Mouse (Mus musculus): Measurements from ENCODE around the gene Paics. TPM values are rescaled to one million over a fixed set of nuclear protein-coding genes. Genes with fewer than 3 reads are reported as not detected.
"Not testable (repeated sequence)": the region's sequence is repeated elsewhere in the genome, so short reads cannot be mapped to it uniquely, and the experiment has no call there.

Paics gene
- polyA plus RNA-seq, 1 experiment from 2014 or later = 223 TPM

GRCm38 (mm10) chr5:76952112-76953040 is 1.3 kb downstream of the Paics start:
- Histone ChIP-seq H3K9ac (peak overlapping the region; percentile 64), H3K4me3 (replicated peaks) (peak overlapping the region; percentile 78), H3K4me1 (peaks cover 26% of the 10 kb centered on the region), H3K9me3 (replicated peaks) (no peaks in the 10 kb centered on the region), H3K27me3 (no peaks in the 10 kb centered on the region), H3K36me3 (peaks cover 19% of the 10 kb centered on the region), H3K27ac (replicated peaks) (peak overlapping the region; percentile 87), H3K4me2 (replicated peaks) (peak overlapping the region; percentile 85)
- WGBS = 7% methylated on average over 7 of the region's 7 CpGs
- no peak for ATAC-seq (ENCODE audit: insufficient number of reproducible peaks, low FRiP score, low TSS enrichment, low read depth)

- Histone ChIP-seq H3K27ac (replicated peaks) (no peak overlapping the region), H3K4me1 (peaks cover 26% of the 10 kb centered on the region), H3K9me3 (replicated peaks) (no peaks in the 10 kb centered on the region), H3K4me2 (replicated peaks) (no peak overlapping the region), H3K4me3 (replicated peaks) (no peak overlapping the region), H3K36me3 (peaks cover 33% of the 10 kb centered on the region), H3K9ac (no peak overlapping the region), H3K27me3 (no peaks in the 10 kb centered on the region)
- WGBS = 73% methylated on average over 3 of the region's 3 CpGs
- ATAC-seq (ENCODE audit: insufficient number of reproducible peaks, low FRiP score, low TSS enrichment, low read depth) = no peak
Observed at GRCm38 (mm10) chr5:76953794-76954193, 2.7 kb downstream of the Paics start.

GRCm38 (mm10) chr5:76954271-76954900 is 3.3 kb downstream of the Paics start:
- Histone ChIP-seq H3K27ac (replicated peaks) (no peak overlapping the region; the same call in 1 of the 2 replicates), H3K36me3 (peaks cover 37% of the 10 kb centered on the region), H3K9me3 (replicated peaks) (no peaks in the 10 kb centered on the region), H3K27me3 (no peaks in the 10 kb centered on the region), H3K4me1 (peaks cover 25% of the 10 kb centered on the region), H3K9ac (no peak overlapping the region), H3K4me2 (replicated peaks) (no peak overlapping the region), H3K4me3 (replicated peaks) (no peak overlapping the region)
- ATAC-seq (ENCODE audit: insufficient number of reproducible peaks, low FRiP score, low TSS enrichment, low read depth) = no peak
- 87% methylated on average over 6 of the region's 6 CpGs for WGBS

GRCm38 (mm10) chr5:76955474-76955873 is 4.4 kb downstream of the Paics start:
- H3K27me3 ChIP-seq = no peaks in the 10 kb centered on the region
- peaks cover 15% of the 10 kb centered on the region for H3K4me1 ChIP-seq
- no peak overlapping the region for H3K4me3 ChIP-seq (replicated peaks)
- H3K4me2 ChIP-seq (replicated peaks) = no peak overlapping the region
- H3K36me3 ChIP-seq = peaks cover 43% of the 10 kb centered on the region
- no peak for ATAC-seq (ENCODE audit: insufficient number of reproducible peaks, low FRiP score, low TSS enrichment, low read depth)
- H3K9me3 ChIP-seq (replicated peaks) = no peaks in the 10 kb centered on the region
- H3K27ac ChIP-seq (replicated peaks) = no peak overlapping the region
- 72% methylated on average over 4 of the region's 4 CpGs for WGBS
- H3K9ac ChIP-seq = no peak overlapping the region

GRCm38 (mm10) chr5:76957954-76958353 is 6.8 kb downstream of the Paics start:
- 94% methylated on average over 1 of the region's 1 CpGs for WGBS

GRCm38 (mm10) chr5:76959587-76959986 is 8.5 kb downstream of the Paics start:
- Histone ChIP-seq H3K27me3 (no peaks in the 10 kb centered on the region), H3K27ac (replicated peaks) (no peak overlapping the region), H3K9ac (no peak overlapping the region), H3K36me3 (peaks cover 70% of the 10 kb centered on the region), H3K4me2 (replicated peaks) (no peak overlapping the region), H3K4me1 (0 out of 2 replicates have a peak, but pooled peaks cover 4% of the 10 kb centered on the region), H3K4me3 (replicated peaks) (no peak overlapping the region), H3K9me3 (replicated peaks) (no peaks in the 10 kb centered on the region)
- WGBS = 75% methylated on average over 5 of the region's 5 CpGs
- ATAC-seq (ENCODE audit: insufficient number of reproducible peaks, low FRiP score, low TSS enrichment, low read depth) = no peak

More at GRCm38 (mm10) chr5:76957954-76958353, 6.8 kb downstream of the Paics start:
- Histone ChIP-seq H3K4me3 (replicated peaks) (no peak overlapping the region), H3K4me1 (0 out of 2 replicates have a peak, but pooled peaks cover 6% of the 10 kb centered on the region), H3K36me3 (peaks cover 59% of the 10 kb centered on the region), H3K4me2 (replicated peaks) (no peak overlapping the region), H3K9me3 (replicated peaks) (no peaks in the 10 kb centered on the region), H3K27ac (replicated peaks) (no peak overlapping the region), H3K9ac (no peak overlapping the region), H3K27me3 (no peaks in the 10 kb centered on the region)
- ATAC-seq (ENCODE audit: insufficient number of reproducible peaks, low FRiP score, low TSS enrichment, low read depth) = no peak

- 62% methylated on average over 11 of the region's 11 CpGs for WGBS
Observed at GRCm38 (mm10) chr5:76962545-76962944, 11.4 kb downstream of the Paics start.

GRCm38 (mm10) chr5:76964651-76965050 is 13.5 kb downstream of the Paics start:
- Histone ChIP-seq H3K4me1 (no peaks in the 10 kb centered on the region), H3K4me2 (replicated peaks) (no peak overlapping the region), H3K9ac (no peak overlapping the region), H3K4me3 (replicated peaks) (no peak overlapping the region), H3K36me3 (peaks cover 71% of the 10 kb centered on the region), H3K27ac (replicated peaks) (no peak overlapping the region), H3K27me3 (no peaks in the 10 kb centered on the region), H3K9me3 (replicated peaks) (no peaks in the 10 kb centered on the region)
- ATAC-seq (ENCODE audit: insufficient number of reproducible peaks, low FRiP score, low TSS enrichment, low read depth) = no peak
- WGBS = 89% methylated on average over 3 of the region's 3 CpGs

More at GRCm38 (mm10) chr5:76962545-76962944, 11.4 kb downstream of the Paics start:
- no peak overlapping the region for H3K27ac ChIP-seq (replicated peaks)
- no peak overlapping the region for H3K4me3 ChIP-seq (replicated peaks)
- no peaks in the 10 kb centered on the region for H3K27me3 ChIP-seq
- peaks cover 71% of the 10 kb centered on the region for H3K36me3 ChIP-seq
- no peak overlapping the region for H3K4me2 ChIP-seq (replicated peaks)
- no peak for ATAC-seq (ENCODE audit: insufficient number of reproducible peaks, low FRiP score, low TSS enrichment, low read depth)
- H3K4me1 ChIP-seq = no peaks in the 10 kb centered on the region
- no peak overlapping the region for H3K9ac ChIP-seq
- no peaks in the 10 kb centered on the region for H3K9me3 ChIP-seq (replicated peaks)

- H3K4me2 ChIP-seq (replicated peaks) = no peak overlapping the region
- no peaks in the 10 kb centered on the region for H3K27me3 ChIP-seq
- H3K4me1 ChIP-seq = peaks cover 10% of the 10 kb centered on the region
- no peak overlapping the region for H3K4me3 ChIP-seq (replicated peaks)
- 68% methylated on average over 5 of the region's 5 CpGs for WGBS
- no peaks in the 10 kb centered on the region for H3K9me3 ChIP-seq (replicated peaks)
- no peak overlapping the region for H3K27ac ChIP-seq (replicated peaks)
- H3K9ac ChIP-seq = no peak overlapping the region
- ATAC-seq (ENCODE audit: insufficient number of reproducible peaks, low FRiP score, low TSS enrichment, low read depth) = no peak
- H3K36me3 ChIP-seq = peaks cover 51% of the 10 kb centered on the region
Observed at GRCm38 (mm10) chr5:76969250-76969649, 18.1 kb downstream of the Paics start.

GRCm38 (mm10) chr5:76971115-76971514 is 20.0 kb downstream of the Paics start:
- not testable (repeated sequence) for H3K27me3 ChIP-seq; H3K4me3 ChIP-seq (replicated peaks); H3K9me3 ChIP-seq (replicated peaks); H3K27ac ChIP-seq (replicated peaks); H3K4me2 ChIP-seq (replicated peaks); ATAC-seq (ENCODE audit: insufficient number of reproducible peaks, low FRiP score, low TSS enrichment, low read depth); H3K9ac ChIP-seq
- 79% methylated on average over 1 of the region's 1 CpGs for WGBS
- Histone ChIP-seq H3K4me1 (peaks cover 17% of the 10 kb centered on the region), H3K36me3 (peaks cover 37% of the 10 kb centered on the region)

GRCm38 (mm10) chr5:76973488-76973887 is 22.4 kb downstream of the Paics start:
- Histone ChIP-seq H3K36me3 (peaks cover 34% of the 10 kb centered on the region), H3K27me3 (no peaks in the 10 kb centered on the region), H3K27ac (replicated peaks) (no peak overlapping the region), H3K4me3 (replicated peaks) (peak overlapping the region; percentile 97), H3K9me3 (replicated peaks) (no peaks in the 10 kb centered on the region), H3K4me2 (replicated peaks) (peak overlapping the region; percentile 81), H3K4me1 (peaks cover 20% of the 10 kb centered on the region), H3K9ac (peak overlapping the region; percentile 72; the same call in 1 of the 2 replicates)
- 70% methylated on average over 3 of the region's 3 CpGs for WGBS
- no peak for ATAC-seq (ENCODE audit: insufficient number of reproducible peaks, low FRiP score, low TSS enrichment, low read depth)
